Mouse (Mus musculus): ENCODE data around the gene Sp7.
A peak's percentile ranks its signal among the peaks of the same experiment; 100 is the strongest.

Gene Sp7

DNA sequence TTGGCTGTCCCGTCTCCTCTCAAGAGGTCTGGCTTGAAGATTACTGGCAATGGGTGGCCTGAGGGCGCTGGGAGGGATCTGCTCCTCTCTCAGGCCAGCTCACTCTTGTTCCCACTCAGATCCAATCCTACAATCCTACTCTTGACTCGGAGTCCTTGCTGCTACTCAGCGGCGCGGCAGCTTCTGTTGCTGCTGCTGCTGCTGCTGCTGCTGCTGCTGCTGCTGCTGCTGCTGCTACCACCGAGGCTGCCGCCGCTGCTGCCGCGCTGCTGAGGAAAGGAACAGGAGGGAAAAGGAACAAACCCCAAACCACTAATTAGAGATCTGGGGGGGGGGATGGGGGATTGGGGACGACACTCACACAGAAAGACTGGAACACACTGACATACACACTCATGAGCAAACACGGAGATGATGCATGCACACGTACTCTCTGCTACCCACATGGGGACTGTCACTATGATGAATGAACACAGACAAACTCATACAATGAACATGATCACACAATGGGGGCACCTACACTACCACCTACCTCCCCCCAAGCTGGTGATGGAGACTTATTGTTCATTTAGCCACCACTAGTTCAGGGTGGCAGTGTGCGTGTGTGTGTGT, at the start of gene Sp7:
Gene Sp7 (minus strand): TSS at position 450 of the 612 bp plus-strand sequence.
- no peak for DNase-seq (ENCODE audit: inconsistent age in 2 of 2, low spot score in 1 of 2)

DNA sequence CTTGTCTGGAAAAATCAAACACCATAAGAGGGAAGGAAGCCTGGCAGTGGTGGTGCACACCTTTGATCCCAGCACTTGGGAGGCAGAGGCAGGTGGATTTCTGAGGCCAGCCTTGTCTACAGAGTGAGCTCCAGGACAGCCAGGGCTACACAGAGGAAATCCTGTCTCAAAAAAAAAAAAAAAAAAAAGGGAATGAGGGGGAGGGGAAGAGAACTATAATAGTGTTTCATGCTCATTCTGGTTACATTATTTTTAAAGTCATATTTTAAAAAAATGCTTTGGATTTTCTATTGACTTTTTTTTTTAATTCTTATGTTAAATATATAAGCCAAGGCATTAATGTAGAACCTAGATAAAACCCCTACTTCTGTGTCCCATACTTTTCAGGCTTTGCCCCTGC, 46.7 kb upstream of the Sp7 start:
- DNase-seq (ENCODE audit: inconsistent age in 2 of 2, low spot score in 1 of 2): no peak

DNA sequence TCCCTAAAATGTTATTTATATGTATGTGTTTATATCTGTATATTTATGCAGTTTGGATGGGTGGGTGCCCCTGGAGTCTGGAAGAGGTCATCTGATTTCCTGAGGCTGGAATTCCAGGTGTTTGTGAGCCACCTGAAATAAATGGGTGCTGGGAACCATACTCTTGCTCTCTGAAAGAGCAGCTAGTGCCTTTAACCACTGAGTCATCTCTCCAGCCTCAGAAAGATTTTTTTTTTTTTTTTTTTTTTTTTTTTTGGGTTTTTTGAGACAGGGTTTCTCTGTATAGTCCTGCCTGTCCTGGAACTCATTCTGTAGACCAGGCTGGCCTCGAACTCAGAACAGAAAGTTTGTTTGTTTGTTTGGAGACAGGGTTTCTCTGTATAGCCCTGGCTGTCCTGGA, 44.1 kb upstream of the Sp7 start:
- no peak for DNase-seq (ENCODE audit: inconsistent age in 2 of 2, low spot score in 1 of 2)

DNA sequence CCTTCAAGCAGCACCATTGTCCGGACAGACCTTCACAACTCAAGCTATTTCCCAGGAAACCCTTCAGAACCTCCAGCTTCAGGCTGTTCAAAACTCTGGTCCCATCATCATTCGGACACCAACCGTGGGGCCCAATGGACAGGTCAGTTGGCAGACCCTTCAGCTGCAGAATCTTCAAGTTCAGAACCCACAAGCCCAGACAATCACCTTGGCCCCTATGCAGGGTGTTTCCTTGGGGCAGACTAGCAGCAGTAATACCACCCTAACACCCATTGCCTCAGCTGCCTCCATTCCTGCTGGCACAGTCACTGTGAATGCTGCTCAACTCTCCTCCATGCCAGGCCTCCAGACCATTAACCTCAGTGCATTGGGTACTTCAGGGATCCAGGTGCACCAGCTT, 42.3 kb upstream of the Sp7 start:
- peak in 1 of 2 experiments; percentile 51 for DNase-seq (ENCODE audit: inconsistent age in 2 of 2, low spot score in 1 of 2)

DNA sequence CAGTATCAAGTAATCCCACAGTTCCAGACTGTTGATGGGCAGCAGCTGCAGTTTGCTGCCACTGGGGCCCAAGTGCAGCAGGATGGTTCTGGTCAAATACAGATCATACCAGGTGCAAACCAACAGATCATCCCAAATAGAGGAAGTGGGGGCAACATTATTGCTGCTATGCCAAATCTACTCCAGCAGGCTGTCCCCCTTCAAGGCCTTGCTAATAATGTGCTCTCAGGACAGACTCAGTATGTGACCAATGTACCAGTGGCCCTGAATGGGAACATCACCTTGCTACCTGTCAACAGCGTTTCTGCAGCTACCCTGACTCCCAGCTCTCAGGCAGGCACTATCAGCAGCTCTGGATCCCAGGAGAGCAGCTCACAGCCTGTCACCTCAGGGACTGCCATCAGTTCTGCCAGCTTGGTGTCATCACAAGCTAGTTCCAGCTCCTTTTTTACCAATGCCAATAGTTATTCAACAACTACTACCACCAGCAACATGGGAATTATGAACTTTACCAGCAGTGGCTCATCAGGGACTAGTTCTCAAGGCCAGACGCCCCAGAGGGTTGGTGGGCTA, 41.7 kb upstream of the Sp7 start:
- DNase-seq (ENCODE audit: inconsistent age in 2 of 2, low spot score in 1 of 2): peak in 1 of 2 experiments; percentile 50

DNA sequence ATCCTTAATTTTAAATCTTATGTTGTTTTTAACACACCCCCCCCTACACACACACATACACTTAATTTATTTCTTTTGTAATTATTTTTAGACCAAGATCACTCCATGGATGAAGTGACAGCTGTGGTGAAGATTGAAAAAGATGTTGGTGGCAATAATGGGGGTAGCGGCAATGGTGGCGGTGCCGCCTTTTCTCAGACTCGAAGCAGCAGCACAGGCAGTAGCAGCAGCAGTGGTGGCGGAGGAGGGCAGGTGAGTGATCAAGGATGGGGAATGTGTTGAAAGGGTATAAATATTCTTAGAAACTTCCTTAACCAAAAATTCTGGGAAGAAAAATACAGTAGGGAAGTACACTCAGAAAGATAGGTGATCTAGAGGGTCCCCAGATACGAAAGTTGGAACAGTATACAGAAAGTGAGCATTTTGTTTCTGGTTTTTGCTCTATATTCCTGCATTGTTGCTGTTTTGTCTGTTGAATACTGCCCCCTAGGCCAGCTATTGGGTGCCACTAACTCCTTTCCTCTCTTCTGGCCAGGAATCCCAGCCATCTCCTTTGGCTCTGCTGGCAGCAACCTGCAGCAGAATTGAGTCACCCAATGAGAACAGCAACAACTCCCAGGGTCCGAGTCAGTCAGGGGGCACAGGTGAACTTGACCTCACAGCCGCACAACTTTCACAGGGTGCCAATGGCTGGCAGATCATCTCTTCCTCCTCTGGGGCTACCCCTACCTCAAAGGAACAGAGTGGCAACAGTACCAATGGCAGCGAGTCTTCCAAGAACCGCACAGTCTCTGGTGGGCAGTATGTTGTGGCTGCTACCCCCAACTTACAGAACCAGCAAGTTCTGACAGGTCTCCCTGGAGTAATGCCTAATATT, 40.9 kb upstream of the Sp7 start:
- DNase-seq (ENCODE audit: inconsistent age in 2 of 2, low spot score in 1 of 2): peak; percentile 38 to 50

DNA sequence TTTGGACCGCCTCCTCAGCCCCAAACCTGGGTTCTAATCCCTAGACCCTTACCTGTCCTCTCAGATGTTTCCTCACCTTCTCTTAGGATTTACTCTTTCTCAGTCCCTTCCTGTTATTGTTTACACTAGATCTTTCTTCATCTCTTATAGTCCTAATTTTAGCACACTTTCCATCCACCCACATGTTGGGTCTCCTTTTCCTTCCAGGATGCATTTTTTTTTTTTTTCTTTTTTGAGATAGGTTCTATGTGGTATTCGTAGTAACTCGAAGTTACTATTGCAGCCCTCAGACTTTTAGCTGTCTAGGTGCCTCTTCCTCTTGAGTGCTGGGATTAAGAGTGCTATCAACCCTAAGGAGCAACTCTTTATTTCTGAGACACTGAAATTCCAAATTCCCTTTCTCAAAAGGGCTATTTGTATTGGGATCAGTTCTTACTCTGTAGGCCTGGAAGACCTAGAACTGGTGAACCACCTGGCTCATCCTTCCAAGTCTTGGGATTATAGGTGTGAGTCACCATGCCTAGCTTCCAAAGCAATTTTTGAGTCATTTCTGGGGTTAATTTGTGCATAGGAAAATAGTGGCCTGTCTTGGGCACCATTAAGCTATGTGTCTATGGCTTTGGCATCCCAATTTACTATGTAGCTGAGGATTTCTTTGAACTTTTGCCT, 40.1 kb upstream of the Sp7 start:
- DNase-seq (ENCODE audit: inconsistent age in 2 of 2, low spot score in 1 of 2): peak in 1 of 2 experiments; percentile 54

DNA sequence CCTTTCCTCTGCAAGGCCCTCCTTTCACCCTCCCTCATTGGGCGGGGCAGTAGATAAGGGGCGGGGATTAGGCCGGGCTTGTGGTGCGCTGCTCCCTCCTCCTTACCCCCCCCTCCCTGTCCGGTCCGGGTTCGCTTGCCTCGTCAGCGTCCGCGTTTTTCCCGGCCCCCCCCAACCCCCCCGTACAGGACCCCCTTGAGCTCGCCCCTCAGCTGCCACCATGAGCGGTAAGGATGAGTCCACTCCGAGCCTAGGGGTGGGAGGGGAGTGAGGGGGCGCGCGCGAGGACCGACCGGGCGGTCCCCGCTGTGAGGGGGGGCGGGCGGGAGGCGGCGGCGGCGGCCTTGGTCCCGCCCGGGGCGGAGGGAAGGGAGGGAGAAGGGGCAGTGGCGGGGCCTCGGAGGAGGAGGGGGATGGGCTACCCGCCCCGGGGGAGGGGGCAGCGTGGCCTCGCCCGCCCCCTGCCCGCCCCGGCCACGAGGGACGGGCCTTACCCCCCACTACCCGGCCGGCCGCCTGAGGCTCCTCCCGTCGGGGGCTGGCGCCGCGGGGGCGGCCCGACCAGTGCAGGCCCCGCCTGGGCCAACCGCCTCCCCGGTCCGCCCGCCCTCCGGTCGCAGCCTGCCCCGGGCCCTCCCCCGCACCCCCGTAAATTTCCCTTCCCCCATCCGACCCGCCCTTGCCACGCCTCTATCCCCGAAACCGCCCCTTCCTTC, 39.4 kb upstream of the Sp7 start:
- DNase-seq (ENCODE audit: inconsistent age in 2 of 2, low spot score in 1 of 2): peak; percentile 93 to 95

DNA sequence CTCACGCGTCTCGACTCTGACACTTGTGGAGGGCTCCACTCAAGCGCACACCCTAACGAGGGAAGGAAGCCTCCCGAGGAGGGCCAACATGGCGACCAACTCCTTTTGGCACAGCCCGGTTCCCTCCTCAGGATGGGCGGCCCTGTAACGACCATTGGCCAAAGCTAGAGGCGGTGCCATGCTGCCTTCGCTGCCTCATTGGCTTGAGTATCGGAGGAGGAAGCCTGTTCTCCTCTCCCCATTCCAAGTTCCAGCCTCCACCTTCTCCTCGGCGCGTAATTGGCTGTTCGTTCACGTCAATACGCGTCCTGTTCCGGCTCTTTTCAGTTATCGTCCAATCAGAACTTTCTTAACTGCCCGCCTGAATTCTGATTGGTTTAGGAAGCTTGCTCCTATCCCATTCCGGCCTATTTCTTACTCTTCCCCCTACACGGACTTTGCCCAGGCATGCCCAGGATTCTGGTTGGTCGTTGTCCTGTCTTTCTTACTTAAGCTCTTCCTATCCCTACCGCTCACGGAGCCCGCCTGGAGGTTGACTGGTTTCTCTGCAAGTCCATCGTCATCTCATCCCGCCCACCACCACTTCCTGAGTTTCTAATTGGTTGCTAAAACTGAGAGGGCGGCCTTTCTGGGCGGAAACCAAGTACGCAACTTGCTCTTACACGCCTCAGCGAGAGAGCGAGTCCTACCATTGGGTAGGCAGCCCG, 38.7 kb upstream of the Sp7 start, which contains the start of gene Sp1:
Gene Sp1 (plus strand): TSS at position 655 of the 707 bp plus-strand sequence.
- DNase-seq (ENCODE audit: inconsistent age in 2 of 2, low spot score in 1 of 2): peak; percentile 99 to 100

DNA sequence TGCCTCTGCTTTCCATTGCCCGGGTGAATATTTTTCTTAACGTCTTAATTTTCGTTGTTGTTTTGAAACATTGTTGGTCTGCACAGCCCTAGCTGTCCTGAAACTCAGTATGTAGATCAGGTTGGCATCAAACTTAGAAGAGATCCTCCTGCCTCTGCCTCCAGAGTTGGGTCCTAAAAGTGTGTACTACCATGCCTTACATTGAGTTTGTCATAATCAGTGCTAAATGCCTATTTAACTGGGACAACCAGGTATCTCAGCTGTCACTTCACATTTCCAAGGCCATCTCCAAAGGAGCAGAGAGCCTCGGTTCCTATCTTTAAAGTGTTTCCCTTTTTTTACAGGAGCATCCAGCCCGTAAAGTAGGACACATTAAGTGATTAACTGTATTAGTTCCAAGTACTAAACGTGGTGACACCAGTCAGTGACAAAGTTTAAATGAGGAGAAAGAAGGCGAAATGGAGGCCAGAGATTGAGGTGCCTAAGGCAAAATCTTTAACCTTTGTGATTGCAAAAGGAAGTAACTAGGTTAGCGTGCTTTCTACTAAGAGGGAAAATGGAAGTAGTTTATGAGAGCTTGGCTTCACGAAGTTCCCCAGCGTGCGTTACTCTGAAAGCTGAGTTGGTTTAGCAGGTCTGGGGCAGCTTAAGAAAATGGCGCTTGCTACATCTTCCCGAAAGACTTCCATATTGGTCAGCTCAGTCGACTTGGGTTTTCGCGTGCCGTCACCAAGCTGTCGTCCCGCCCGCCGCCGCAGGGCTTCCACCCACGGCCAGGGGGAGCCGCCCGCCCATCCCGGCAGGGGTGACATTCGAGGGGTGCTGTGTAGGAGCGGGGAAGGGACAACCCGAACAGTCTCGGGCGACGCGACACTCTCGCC, 37.9 kb upstream of the Sp7 start:
- DNase-seq (ENCODE audit: inconsistent age in 2 of 2, low spot score in 1 of 2): peak in 1 of 2 experiments; percentile 25

DNA sequence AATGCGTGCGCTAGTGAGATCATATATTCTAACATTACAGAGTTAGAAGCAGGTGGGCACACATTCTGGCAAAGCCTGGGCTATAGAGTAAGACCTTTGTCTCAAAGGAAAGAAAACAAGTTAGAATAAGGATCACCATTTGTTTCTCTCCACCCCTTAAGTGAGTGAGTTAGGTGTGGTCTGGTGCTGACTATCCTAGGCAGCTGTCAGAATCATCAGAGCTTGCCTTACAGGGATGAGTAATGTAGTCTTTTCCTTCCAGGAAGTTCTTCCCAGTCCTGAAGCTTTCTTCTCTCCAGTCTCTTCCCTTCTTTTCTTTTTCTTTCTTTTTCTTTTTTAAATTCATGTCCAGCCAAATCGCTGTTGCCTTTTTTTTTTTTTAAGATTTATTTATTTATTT, 35.2 kb upstream of the Sp7 start:
- no peak for DNase-seq (ENCODE audit: inconsistent age in 2 of 2, low spot score in 1 of 2)

DNA sequence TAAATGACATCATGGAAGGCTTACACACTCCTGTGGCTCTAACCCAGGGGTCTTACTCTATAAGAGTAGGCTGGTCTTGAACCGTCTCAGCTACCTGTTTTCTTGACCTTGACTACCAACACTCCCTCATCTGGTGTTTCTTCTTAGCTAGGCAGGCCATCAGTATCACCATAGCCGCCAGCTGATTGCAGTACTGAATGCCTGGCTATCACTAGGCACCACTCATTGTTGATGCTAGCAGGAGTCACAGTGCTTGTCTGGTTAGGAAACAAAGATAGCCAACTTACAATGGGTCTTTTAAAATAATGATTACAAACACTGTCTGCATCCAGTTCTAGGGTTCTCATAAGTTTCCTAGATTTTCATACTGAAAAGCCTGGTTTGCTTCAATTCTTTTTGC, 34.3 kb upstream of the Sp7 start:
- no peak for DNase-seq (ENCODE audit: inconsistent age in 2 of 2, low spot score in 1 of 2)

DNA sequence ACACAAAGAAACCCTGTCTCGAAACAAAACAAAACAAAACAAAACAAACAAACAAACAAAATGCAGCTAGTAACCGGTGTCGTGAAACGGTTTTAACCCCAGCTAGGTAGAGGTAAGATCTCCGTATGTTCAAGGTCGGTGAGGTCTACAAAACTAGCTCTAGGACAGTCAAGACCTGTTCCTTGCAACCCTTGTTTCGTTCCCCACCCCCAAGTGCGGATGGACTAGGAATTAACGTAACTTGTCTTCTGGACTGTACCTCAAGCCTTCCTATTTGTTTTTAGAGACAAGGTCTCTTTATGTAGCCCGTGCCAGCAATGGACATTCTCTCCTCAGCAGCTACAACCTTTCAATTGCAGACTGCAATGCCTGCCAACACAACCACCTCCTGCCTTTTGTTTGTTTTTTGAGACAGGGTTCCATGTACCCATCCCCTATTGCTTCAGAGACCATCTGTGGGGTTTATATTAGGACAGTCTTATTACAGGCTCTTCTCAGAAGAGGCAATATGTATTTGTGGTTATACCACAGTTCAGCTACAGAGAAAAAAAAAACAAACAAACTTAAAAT, 33.6 kb upstream of the Sp7 start:
- peak in 1 of 2 experiments; percentile 50 for DNase-seq (ENCODE audit: inconsistent age in 2 of 2, low spot score in 1 of 2)

DNA sequence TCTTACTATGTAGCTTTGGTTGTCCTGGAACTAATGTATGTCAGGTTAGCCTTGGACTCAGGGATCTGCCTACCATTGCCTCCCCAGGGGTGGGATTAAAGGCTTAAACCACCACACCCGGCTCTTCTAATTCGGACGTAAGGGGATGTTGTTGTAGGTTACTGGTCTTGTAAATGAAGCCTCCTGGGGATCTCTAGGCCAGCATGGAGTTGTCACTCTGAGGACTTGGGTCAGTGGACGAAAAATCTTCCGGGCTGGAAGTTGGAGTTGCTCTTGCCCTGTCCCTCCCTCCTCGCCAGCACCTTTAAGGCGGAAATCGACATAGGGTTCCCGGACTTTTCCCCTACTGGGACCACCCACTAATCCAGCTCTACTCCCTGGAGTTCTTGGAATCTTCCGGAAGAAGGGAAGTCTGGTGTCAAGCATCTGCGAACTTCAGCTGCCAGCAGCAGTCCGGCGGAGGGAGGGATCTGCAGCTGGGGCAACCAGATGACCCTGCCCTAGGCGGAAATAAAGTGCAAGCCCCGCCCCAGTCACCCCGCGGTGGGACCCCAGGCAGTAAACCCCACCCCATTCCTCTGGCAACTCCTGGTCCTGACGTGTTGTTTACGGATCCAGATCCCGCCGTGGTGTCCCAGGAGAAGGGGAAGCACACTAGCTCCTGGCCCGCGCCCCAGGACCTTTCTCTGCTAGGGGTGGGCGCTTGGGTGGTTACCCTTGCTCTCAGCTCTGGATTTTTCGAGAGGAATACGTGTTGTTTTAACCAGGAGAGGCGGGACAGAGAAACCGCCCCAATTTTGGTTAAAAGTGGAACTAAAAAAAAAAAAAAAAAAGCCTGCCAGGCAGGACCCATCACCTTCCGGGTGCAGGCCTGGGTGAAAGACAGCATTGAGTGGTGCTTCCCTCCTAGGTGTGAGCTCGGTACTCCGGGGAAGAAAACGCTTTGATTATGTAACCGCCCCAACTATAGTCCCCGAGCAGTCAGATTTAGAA, 32.5 kb upstream of the Sp7 start:
- DNase-seq (ENCODE audit: inconsistent age in 2 of 2, low spot score in 1 of 2): peak; percentile 94 to 97

DNA sequence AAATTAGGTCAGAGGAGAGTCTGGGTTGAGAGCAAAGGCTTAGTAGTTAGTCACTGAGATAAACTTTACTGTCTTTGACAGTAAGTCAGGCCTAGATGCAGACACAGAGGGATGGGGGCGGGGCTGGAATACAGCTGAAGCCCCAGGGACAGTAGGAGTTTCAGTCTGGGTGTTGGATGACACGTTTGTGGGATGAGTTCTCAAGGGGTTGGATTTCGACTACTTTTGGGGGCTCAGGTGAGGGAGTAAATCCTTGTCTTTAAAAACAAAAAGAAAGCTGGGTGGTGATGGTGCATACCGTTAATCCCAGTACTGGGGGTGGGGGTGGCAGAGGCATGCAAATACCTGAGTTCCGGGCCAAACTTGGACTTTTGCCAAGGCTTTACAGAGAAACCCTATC, 31.6 kb upstream of the Sp7 start:
- DNase-seq (ENCODE audit: inconsistent age in 2 of 2, low spot score in 1 of 2): peak; percentile 49 to 77

DNA sequence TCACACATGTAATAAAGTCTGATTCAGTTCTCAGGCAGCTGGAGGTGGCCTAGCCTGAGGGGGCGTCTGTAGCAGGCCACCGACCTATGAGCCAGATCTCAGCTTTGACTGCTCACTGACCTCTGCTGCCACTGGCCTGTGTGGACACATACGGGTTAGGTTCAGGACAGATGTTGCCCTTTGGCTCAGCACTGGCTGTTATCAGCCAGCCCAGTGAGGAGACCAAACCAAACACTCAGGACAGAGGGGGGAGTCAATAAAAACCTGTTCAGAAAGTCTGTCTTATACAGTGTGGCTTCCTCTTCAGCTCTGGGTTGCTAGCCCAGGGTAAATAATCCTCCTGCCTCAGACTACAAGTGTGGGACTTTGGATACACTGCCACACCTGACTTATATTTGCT, 28.1 kb upstream of the Sp7 start:
- DNase-seq (ENCODE audit: inconsistent age in 2 of 2, low spot score in 1 of 2): no peak

DNA sequence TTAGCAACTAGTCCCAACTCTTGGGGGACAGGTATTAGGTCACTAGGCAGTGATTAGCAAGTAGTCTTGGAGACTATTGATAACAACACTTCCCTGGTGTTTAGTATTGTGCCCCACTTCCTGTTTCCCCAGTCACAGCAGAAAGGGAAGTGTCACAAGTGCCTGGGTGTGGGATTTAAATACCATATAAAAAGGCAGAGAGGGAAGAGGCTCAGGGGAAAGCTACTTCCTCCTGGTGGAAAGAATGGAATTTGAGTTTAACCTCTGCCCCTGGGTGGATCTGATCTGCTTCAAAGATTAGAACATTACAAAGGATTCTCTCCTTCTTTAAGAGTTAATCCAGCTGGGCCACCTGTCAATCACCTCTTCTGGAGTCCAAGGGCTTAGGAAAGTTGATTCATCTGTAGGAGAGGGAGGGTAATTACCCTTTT, 26.6 kb upstream of the Sp7 start:
- peak in 1 of 2 experiments; percentile 38 for DNase-seq (ENCODE audit: inconsistent age in 2 of 2, low spot score in 1 of 2)

DNA sequence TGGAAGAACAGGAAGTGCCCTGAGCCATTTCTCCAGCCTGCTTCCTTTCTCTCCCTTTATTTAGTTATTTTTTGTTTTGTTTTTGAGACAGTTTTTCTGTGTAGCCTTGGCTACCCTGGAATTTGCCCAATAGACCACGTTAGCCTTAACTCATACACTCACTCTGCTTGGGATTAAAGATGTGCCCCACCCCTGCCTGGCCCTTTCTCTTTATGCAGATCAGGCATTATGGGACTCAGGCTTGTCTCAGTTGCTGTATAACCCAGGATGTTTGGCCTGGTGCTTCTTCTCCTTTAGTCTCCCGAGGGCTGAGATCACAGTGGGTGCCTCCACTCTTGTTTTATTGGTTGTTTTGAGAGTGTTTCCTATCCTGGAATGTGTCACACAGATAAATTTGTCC, 25.5 kb upstream of the Sp7 start:
- no peak for DNase-seq (ENCODE audit: inconsistent age in 2 of 2, low spot score in 1 of 2)

Measured in adrenal gland, adult (tissue).